Mouse (Mus musculus): ENCODE measurements around the gene Pdzd2.

DNA sequence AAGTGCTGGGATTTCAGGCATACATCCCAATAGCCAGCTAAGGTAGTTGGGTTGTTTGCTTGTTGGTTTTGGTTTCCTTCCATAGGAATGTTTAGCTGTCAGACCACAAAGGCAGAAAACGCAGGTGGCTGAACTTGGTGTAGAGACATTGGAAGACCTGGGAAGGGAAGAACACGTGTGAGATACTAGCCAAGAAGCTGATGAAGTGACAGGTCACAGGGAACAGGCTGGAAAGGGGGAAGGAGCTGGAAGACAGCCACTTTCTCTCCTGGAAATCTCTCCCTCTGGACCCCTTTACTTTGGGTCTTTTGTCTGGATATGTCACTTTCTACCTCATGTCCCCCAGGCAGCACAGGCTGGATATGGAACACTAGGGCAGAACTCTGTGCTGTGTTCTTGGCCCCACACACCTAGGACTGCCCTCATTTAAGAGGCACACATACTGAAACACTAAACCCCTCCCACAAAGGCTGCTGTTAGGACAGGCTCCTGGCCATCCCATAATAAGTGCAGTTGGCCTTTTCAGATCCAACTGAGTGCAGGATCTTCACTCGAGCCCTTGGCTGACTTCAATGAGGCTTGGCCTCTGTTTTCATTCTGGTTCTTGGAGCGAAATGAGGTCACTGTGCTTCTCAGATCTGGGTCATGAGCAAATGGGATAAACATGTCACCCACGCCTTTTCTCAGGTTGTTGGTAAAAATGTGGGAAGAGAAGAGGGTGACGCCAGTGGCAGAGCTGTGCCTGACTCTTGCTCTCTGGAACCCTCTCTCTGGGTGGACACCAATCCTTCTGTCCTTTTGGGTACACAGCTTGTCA lies 17.8 kb downstream of the Pdzd2 start:
- no peak for TF ChIP-seq CTCF (IDR thresholded peaks at IDR 0.05; ENCODE audit: extremely low read depth, insufficient read depth, low read length)
- TF ChIP-seq POLR2A (IDR thresholded peaks at IDR 0.05; ENCODE audit: extremely low read depth, insufficient read depth, low read length): no peak
